Mouse (Mus musculus): ENCODE data around the gene Dhx34. TPM values are rescaled to one million over a fixed set of nuclear protein-coding genes. Genes with fewer than 3 reads are reported as not detected.

The Dhx34 gene
- total and polyA plus RNA-seq, 3 experiments = 5.8 to 13.6 TPM; not detected in 1

DNA sequence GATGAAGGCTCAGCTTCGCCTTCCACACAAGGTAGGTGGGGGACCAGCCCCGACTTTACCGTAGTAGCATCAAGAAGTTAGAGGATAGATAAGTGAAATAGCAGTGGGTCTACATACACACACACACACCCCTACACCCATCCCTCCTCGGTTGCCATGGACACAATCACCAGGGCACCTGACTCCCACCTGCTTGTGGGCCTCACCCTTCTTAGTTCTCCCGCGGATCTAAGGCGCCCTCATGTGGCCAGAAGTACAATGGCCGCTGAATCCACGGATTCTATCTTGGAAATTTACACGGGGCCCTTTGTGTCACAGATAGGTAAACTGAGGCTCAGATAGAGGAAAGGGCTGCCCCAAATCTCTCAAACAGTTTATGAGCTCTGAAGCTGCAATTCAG lies 68.3 kb downstream of the Dhx34 start:
- DNase-seq (ENCODE audit: low read depth, low spot score) = peak; percentile 64
- Histone ChIP-seq H3K9ac (ENCODE audit: control insufficient read depth, low read depth, low read length, poor library complexity, severe bottlenecking) (no peak overlapping the region), H3K27ac (ENCODE audit: control insufficient read depth, low read depth, low read length) (no peak overlapping the region), H3K9me3 (replicated peaks; ENCODE audit: insufficient read depth, low read length) (no peaks in the 10 kb centered on the region), H3K4me1 (ENCODE audit: control insufficient read depth in 1 of 2, insufficient read depth in 2 of 2, low read length in 2 of 2) (peaks cover 0 to 20% of the 10 kb centered on the region in 2 experiments; a peak in 2 of 4 replicates), H3K27me3 (ENCODE audit: control insufficient read depth in 1 of 2, insufficient read depth in 2 of 2, low read length in 2 of 2) (no peaks in the 10 kb centered on the region; a peak in 1 of 4 replicates), H3K4me3 (ENCODE audit: control insufficient read depth in 1 of 2, insufficient read depth in 1 of 2, low read depth in 2 of 2, low read length in 2 of 2) (no peak overlapping the region), H3K36me3 (ENCODE audit: control insufficient read depth in 1 of 2, insufficient read depth in 2 of 2, low read length in 2 of 2) (peaks cover 0 to 2% of the 10 kb centered on the region in 2 experiments; a peak in 1 of 4 replicates), H3K79me2 (ENCODE audit: control insufficient read depth, insufficient read depth, low read length, poor library complexity) (no peaks in the 10 kb centered on the region)
- TF ChIP-seq USF1 (IDR thresholded peaks at IDR 0.05; ENCODE audit: low read depth, low read length) (peak; percentile 58), ZC3H11A (IDR thresholded peaks at IDR 0.05; ENCODE audit: low read depth, low read length) (peak; percentile 69), CTCF (IDR thresholded peaks at IDR 0.05 in 2 of 3, conservative IDR thresholded peaks at IDR 0.05 in 1 of 3; ENCODE audit: control insufficient read depth in 1 of 3, insufficient read depth in 1 of 3, low read depth in 2 of 3, low read length in 3 of 3, poor library complexity in 1 of 3, severe bottlenecking in 1 of 3) (peak; percentile 73 to 86 (median 85)), POLR2A (IDR thresholded peaks at IDR 0.05; ENCODE audit: control insufficient read depth in 1 of 2, insufficient read depth in 1 of 2, low read depth in 1 of 2, low read length in 2 of 2, poor library complexity in 1 of 2) (no peak), NELFE (IDR thresholded peaks at IDR 0.05; ENCODE audit: low read depth, low read length) (no peak), POLR2AphosphoS2 (IDR thresholded peaks at IDR 0.05; ENCODE audit: low read length) (no peak), E2F4 (IDR thresholded peaks at IDR 0.05; ENCODE audit: borderline replicate concordance, low read depth, low read length) (no peak), NRF1 (IDR thresholded peaks at IDR 0.05; ENCODE audit: insufficient read depth, low read depth, low read length, poor library complexity, severe bottlenecking) (0 out of 2 replicates have a peak, but pooled peaks have one; percentile 3), TCF12 (IDR thresholded peaks at IDR 0.05; ENCODE audit: low read depth, low read length) (0 out of 2 replicates have a peak, but pooled peaks have one; percentile 6), RAD21 (IDR thresholded peaks at IDR 0.05; ENCODE audit: low read depth, low read length) (peak; percentile 87), CHD2 (IDR thresholded peaks at IDR 0.05; ENCODE audit: low read length) (no peak), RCOR1 (IDR thresholded peaks at IDR 0.05; ENCODE audit: low read depth, low read length) (no peak), SMC3 (IDR thresholded peaks at IDR 0.05; ENCODE audit: low read depth, low read length) (peak; percentile 81), GATA1 (IDR thresholded peaks at IDR 0.05; ENCODE audit: low read depth, low read length) (peak; percentile 32; the same call in 1 of the 2 replicates), SIN3A (IDR thresholded peaks at IDR 0.05; ENCODE audit: low read length) (0 out of 2 replicates have a peak, but pooled peaks have one; percentile 27), HCFC1 (IDR thresholded peaks at IDR 0.05; ENCODE audit: low read depth, low read length) (no peak)

DNA sequence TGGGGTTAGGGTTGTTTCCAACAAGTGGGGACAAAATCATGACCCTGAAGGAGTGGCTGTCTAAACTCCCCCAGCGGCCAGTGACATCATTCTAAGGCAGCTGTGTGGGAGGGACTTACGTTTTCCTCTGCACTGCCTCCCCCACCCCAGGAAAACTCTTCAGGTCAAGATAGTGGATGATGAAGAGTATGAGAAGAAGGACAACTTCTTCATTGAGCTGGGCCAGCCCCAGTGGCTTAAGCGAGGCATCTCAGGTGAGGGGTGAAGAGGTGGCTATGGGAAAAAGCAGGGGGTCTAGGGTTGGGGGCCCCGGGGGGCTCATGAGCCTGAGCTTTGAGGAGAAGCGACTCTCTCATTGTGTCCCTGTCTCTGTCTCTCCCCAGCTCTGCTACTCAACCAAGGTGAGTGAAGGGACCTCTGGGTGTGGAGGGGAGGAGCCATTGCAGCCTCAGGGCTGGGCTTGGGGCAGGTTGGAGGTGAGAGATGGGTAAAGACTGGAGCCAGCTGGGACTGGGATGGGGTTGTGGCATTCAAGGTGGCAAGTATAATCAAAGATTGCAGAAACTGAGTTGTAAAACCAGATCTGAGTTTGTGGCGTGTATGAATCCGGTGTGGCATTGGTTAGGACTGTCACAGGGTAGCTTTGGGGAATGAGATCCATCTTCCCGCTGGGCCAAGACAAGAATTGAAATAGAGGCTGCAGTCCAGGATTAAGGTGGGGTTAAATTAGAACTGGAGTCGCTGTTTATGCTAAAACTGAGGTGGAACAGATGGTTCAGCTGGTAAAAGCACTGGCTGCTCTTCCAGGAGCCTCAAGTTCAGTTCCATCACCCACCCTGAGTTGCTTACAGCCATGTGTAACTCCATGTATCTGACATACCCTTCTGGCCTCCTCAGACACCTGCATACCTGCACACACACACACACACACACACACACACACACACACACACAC lies 71.4 kb downstream of the Dhx34 start:
- peaks cover 0 to 16% of the 10 kb centered on the region in 2 experiments; a peak in 2 of 4 replicates for H3K4me1 ChIP-seq (ENCODE audit: control insufficient read depth in 1 of 2, insufficient read depth in 2 of 2, low read length in 2 of 2)
- H3K27ac ChIP-seq (ENCODE audit: control insufficient read depth, low read depth, low read length) = no peak overlapping the region
- no peaks in the 10 kb centered on the region for H3K9me3 ChIP-seq (replicated peaks; ENCODE audit: insufficient read depth, low read length)
- H3K4me3 ChIP-seq (ENCODE audit: control insufficient read depth in 1 of 2, insufficient read depth in 1 of 2, low read depth in 2 of 2, low read length in 2 of 2) = no peak overlapping the region
- peaks cover 0 to 4% of the 10 kb centered on the region in 2 experiments; a peak in 2 of 4 replicates for H3K27me3 ChIP-seq (ENCODE audit: control insufficient read depth in 1 of 2, insufficient read depth in 2 of 2, low read length in 2 of 2)
- no peaks in the 10 kb centered on the region for H3K79me2 ChIP-seq (ENCODE audit: control insufficient read depth, insufficient read depth, low read length, poor library complexity)
- TF ChIP-seq GABPA (IDR thresholded peaks at IDR 0.05; ENCODE audit: low read depth, low read length) (no peak), MAFK (IDR thresholded peaks at IDR 0.05; ENCODE audit: borderline replicate concordance, low read depth, low read length) (no peak), EP300 (IDR thresholded peaks at IDR 0.05; ENCODE audit: low read depth in 1 of 2, low read length in 2 of 2) (no peak), SIN3A (IDR thresholded peaks at IDR 0.05; ENCODE audit: low read length) (no peak), ETS1 (IDR thresholded peaks at IDR 0.05; ENCODE audit: low read depth, low read length) (no peak), USF2 (IDR thresholded peaks at IDR 0.05; ENCODE audit: borderline replicate concordance in 1 of 2, insufficient read depth in 1 of 2, low read depth in 1 of 2, low read length in 2 of 2) (no peak), E2F4 (IDR thresholded peaks at IDR 0.05; ENCODE audit: borderline replicate concordance, low read depth, low read length) (no peak), GATA1 (IDR thresholded peaks at IDR 0.05; ENCODE audit: low read depth, low read length) (no peak), USF1 (IDR thresholded peaks at IDR 0.05; ENCODE audit: low read depth, low read length) (no peak), KAT2A (conservative IDR thresholded peaks at IDR 0.05; ENCODE audit: low read depth, low read length) (no peak), JUND (IDR thresholded peaks at IDR 0.05; ENCODE audit: low read depth, low read length) (no peak), MAX (IDR thresholded peaks at IDR 0.05; ENCODE audit: low read length) (no peak)
- no peak for DNase-seq (ENCODE audit: low read depth, low spot score)
- H3K9ac ChIP-seq (ENCODE audit: control insufficient read depth, low read depth, low read length, poor library complexity, severe bottlenecking) = no peak overlapping the region
- peaks cover 0 to 2% of the 10 kb centered on the region in 2 experiments; a peak in 1 of 4 replicates for H3K36me3 ChIP-seq (ENCODE audit: control insufficient read depth in 1 of 2, insufficient read depth in 2 of 2, low read length in 2 of 2)

All from MEL (cell line).